Mouse (Mus musculus) brain, embryonic 18.5 days (tissue): Measurements from ENCODE around the gene Hoxb3.

Source experiments
- DNase-seq: peaks from one replicate; pipeline ENCODE4 v3.0.0-alpha.2; 2012; ENCODE audit warnings: low read depth, low spot score

Gene Hoxb3

DNA sequence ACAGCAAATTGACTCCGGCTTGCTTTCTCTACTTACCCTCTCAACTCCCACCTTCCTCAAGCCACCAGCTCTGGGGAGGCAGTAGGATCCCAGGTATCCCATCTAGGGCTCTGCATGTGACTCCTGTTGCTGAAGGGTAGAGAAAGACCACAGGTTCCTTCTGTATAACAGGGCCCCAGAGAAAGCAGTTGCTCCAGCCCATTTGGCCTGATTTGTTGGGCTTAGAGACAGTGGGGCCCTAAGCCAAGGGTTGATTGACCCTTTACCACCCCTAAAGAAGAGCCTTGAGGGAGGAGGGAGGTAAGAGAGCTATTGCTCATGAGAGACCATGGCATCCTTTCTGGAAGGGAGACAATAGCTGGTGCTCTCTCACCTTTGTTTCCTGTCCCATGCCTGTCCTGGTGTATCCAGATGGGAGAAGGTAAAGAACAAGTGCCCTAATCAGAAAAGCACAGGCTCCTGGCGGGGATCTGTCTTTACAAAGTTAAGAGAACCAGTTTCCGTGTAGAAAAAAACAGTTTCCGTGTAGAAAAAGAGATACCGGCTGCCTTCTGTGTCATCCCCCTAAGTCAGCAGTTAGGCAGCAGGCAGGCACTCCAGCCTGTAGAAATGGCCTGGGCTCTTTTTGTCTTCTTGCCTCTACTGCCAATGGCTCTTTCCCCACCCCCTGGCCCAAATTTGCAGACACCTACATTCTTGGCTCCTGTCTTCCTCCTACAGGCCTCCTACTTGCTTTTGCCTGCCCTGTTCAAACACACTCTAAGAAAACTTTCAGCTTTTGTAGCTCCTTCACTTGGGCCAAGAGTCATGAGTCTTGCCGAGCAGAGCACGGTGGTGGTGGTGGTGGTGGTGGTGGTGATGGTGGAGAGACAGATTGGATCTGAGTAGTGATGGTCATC is 16.1 kb downstream of the Hoxb3 start:
- DNase-seq, result no peak

DNA sequence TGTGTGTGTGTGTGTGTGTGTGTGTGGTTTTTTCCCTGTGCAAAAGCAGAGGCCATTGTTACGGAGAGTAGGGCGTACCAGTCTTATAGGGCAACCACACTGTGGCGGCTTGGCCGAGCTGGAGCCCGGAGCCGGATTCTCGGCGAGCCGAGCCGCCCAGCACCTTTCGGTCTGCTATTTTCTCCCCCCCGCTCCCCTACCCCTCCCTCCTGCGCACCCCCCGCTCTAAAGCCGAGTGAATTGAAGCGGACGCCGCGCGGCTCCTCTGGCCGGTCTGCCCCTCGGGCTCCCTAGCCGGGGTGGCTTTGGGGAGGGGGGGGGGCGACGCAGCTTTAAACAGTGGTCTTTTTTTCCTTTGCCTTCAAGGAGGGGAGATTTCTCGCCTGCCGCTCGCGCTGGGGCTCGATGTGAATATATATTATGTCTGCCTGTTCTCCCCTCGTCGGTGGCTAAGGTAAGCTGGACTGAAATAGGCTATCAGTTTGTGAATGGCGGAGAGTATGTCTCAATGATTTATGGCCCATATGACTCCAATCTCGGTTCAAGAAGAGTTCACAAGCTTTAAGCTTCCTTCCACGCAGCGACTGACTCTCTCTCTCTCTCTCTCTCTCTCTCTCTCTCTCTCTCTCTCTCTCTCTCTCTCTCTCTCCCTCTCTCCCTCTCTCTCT is 17.7 kb downstream of the Hoxb3 start:
- DNase-seq, result no peak

DNA sequence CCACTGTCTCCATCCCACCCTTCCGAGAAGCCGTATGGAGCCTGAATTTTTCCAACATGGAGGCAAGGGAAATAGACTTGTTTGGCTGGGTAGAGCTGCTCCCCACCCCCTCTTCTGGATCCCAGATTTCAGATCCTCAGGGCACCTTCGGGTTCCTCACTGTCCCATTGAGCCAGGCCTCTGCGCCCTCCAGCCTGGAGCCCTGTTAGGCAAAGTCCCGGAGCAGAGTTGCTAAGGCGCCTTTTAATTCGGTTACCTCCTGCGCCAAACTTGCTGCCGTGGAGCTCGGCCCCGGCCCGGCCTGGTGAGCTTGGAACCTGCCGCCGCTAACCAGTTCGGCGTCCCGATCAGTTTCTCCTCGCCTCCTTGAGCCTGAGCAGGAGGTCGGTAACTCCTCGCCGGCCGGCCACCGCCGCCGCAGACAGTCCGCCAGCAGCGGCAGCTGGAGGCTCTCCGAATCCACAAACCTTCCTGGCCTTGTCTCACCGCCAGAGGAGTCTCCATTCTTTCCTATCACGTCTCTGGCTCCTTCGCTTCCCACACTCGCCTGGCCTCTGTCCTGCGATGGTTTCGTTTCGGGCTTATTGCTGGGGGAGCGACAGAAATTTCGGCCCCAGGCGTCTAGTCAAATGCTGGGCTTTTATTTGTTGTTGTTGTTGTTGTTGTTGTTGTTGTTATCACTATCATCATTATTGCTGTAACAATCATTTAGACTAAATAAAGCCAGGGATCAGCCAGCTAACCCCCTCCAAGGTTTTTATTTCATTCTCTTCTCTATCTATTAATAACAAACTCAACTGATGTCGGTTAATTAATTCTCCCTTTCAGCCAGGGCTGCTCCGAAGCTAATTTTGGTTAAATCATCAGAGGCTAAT is 18.8 kb downstream of the Hoxb3 start:
- DNase-seq, result no peak

- DNase-seq, result no peak
Measured at GRCm38 (mm10) chr11:96342576-96342930, 19.4 kb downstream of the Hoxb3 start.

DNA sequence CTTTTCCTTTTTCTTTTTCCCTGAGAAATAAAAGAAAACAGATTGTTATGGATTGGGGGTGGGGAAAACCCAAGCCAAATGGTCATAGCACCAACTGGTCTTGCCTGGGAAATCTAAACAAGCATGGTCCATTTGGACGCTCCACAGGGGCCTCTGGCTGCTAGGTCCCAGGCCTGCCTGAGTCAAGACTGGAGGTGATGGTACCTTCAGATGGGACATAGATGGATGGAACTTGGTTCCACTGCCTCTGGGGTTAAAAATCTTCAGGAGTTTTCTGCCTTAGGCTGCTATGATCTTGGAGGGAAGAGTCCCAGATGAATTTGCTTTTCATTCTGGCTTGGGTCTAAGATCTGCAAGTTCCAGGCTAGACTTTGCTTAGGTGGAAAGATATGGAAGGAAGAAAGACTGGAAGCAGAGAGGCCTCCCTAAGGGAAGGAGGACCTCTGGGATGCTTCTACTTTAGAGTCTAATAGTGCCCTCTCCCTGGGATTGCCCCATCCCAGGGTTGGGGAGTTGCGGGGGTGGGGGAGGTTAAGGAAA is 20.1 kb downstream of the Hoxb3 start:
- no peak for DNase-seq

- DNase-seq, result no peak
Measured at GRCm38 (mm10) chr11:96344061-96344877, 21.1 kb downstream of the Hoxb3 start.

DNA sequence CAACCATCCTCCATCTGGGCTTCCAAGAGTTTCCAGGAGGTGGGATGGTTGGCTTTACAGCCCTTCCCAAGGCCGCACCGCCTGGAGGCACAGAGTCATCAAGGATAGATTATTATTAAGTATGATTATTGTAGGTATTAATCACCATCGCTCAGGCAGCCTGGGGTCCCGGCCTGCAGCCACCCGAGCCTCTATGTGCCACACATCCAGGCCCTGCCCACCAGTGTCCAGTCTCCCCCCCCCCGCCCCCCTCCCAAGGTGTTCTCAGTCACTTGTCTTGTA is 21.7 kb downstream of the Hoxb3 start:
- DNase-seq, result no peak

DNA sequence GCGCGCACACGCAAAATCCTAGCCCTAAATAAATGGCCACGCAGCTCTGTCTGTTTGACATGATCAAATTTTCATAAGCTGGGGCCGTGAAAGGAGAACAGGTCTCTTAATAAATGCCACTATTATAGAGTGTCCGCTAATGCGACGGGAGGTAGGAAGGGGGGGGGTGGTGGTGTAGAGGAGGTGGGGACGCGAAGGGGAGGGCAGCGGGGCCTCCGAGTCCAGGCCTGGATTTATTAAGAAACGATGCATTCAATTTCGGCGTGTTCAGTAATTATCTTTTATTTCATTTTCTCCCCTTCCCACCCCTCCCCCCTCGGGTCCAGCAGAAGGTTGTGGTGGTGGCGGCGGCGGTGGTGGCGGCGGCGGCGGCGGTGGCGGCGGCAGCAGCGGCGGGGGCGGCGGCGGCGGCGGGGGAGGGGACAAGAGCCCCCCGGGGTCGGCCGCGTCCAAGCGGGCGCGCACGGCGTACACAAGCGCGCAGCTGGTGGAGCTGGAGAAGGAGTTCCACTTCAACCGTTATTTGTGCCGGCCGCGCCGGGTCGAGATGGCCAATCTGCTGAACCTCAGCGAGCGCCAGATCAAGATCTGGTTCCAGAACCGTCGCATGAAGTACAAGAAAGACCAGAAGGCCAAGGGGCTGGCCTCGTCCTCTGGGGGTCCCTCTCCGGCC is 22.2 kb downstream of the Hoxb3 start:
- no peak for DNase-seq

DNA sequence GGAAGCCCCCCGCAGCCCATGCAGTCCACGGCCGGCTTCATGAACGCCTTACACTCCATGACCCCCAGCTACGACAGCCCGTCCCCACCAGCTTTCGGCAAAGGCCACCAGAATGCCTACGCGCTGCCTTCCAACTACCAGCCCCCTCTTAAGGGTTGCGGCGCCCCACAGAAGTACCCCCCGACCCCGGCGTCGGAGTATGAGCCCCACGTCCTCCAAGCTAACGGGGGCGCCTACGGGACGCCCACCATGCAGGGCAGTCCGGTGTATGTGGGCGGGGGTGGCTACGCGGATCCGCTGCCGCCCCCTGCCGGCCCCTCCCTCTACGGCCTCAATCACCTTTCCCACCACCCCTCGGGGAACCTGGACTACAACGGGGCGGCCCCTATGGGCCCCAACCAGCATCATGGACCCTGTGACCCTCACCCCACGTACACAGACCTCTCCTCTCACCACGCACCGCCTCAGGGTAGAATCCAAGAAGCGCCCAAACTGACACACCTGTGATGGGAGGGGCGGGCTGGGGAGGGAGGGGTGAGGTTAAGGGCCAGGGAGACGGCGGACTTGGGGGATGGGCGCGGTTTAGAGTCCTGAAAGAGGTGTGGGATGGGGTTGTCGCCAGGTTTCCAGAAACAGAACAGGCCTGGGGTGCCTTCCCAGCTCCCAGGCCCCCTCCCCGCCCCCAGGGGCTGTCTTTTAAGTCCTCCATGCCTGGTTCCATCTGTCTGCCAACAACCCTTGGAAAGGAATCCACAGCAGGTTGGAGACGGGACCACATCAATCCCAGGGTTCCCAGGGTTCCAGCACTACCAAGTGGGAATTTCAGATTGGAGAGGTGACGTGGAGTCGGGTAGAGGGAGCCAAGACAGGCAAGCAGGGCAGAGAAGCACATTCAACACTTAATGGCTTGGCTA is 23.0 kb downstream of the Hoxb3 start:
- DNase-seq, result no peak

DNA sequence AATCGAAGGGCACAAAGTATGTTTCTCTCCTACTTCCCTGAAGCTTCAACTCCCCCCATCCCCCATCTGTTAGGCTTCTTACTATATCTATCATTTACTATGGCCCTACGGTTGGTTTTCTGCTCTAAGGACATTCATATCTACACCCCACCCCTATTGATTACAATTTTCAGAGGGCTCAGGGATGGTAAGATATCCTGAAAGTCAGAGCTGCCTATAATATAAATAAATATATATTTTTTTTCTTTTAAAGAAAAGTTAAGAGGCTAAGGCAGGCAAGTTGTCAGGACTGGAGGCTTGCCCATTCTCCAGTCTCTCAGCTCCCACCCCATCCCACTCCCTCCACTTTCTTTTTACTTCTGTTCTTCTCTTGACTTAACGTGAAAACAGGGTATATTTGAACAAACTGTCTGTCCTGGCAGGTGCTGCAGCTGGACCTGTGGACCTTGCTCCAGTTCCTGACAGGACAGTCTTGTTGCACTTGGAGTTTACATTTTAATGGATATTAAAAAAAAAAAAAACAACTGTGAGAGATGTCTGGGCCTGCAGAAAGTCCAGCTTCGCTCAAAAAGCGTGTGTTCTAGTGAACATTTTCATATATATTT is 23.9 kb downstream of the Hoxb3 start:
- no peak for DNase-seq

DNA sequence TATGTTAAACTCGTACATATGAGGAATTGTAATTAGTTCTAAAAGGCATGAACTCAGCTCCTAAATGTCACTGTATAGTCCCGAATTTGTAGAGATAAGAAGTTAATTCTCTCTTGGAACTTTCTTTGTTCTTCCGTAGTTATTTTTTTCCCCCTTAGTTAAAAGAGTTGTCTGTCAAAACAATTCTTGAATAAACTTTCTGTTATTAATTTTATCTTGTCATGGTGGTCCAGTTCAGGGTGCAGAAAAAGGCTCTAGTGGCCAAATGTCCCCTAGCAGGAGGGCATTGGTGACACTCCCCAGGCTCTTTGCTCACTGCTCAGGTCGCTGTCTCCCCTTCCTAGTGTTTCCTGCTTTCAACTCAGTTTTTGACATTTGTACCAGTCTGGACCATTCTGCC is 24.6 kb downstream of the Hoxb3 start:
- no peak for DNase-seq

- DNase-seq, result no peak
Measured at GRCm38 (mm10) chr11:96348141-96348928, 25.2 kb downstream of the Hoxb3 start.

- DNase-seq, result no peak
Measured at GRCm38 (mm10) chr11:96348988-96349387, 25.9 kb downstream of the Hoxb3 start.

DNA sequence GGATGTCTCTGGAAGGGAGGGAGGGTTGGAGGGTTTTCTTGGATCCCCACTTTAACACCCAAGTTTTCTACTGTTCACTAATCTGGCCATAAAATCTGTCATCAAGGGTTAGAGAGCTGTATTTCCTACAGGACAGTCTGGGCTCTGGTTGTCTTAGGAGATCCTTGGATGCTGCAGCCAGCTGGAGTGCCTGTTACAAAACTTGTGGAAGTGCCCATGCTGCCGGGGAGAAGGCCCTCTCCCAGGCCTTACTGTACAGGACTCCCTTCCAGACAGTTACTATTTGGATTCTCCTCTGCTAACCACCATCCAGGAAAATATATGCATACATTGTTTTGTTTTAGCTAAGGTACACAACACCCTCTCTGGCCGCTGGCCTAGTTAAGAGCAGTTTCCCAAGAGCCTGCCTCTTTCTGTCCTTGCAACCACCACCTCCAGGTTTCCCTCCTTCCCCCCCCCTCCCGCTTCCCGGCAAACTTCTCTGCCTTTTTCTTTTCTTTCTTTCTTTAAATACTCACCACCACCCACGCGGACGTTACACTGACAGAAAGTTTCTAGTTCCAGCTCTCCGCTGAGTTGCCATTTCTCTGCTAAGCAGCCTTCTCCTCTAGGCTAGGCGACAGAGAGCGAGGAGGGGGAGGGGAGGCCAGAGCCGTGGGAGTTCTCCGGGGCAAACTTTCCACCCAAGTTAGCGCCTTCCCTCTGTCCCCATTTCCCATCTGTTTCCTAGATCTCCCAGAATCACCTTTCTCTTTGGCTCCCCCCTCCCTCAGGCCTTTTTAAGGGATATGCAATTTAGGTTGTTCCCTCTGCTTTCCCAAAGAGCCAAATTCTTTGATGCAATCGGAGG is 26.6 kb downstream of the Hoxb3 start:
- no peak for DNase-seq

- no peak for DNase-seq
Measured at GRCm38 (mm10) chr11:96350341-96350624, 27.2 kb downstream of the Hoxb3 start, which contains the start of gene Hoxb2. Hoxb2 (plus strand) TSS chr11:96350525.

DNA sequence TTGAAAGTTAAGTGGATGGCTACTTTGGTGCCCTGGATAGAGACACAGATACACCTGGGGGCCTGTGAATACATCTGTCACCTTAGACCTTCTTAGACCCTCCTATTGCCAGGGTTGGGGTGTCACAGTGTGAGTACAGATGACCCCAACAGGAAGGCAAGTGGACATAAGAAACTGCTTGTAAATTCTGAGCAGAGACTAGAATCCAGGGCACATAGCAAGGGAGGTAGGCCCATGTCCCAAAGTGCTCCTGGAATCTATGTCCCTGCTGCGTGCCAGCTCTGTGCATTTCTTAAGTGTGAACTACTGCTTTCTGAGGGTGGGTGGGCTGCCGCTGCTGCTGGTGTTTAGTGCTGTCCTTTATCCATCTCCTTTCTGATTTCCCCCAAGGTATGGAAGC is 27.7 kb downstream of the Hoxb3 start:
- DNase-seq, result no peak

DNA sequence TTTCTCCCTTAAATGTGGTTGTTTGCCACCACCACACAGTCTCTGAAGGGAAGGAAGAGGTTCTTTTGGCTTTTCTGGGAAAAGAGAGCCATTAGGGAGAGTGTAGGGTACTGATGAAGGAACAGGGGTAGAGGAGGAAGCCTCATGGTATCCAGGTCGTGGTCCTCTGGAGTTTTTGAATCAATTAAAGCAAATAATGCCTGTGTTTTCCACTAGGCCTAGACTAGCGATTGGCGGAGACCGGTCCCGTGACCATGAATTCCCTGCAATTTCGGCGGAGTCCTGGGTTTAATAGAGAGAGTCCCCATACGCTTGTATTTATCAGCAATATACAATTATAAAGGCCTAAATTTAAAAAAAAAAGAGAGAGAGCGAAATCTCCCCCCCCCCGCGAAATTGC is 28.2 kb downstream of the Hoxb3 start:
- DNase-seq, result no peak

DNA sequence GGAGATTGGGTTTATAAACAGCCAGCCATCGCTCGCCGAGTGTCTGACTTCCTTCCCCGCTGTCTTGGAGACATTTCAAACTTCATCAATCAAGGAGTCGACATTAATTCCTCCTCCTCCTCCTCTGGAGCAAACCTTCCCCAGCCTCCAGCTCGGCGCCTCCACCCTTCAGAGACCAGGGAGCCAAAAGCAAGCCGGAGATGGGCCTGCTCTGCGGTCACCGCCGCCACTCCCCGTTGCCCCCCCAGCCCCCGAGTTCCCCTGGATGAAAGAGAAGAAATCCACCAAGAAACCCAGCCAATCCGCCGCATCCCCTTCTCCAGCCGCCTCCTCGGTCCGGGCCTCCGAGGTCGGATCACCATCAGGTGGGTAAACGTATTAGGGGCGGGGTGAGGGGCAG is 28.7 kb downstream of the Hoxb3 start:
- DNase-seq, result no peak
